Mouse (Mus musculus): Measurements from ENCODE around the gene Psmd7.
"Not testable (repeated sequence)": the region's sequence is repeated elsewhere in the genome, so short reads cannot be mapped to it uniquely, and the experiment has no call there.

Psmd7 gene

GRCm38 (mm10) chr8:107587995-107588780, at the start of gene Psmd7:
Psmd7 (minus strand) TSS chr8:107588464.
- DNase-seq, result peak; percentile 94

- no peak for DNase-seq
These were observed 45.5 kb upstream of the Psmd7 start for GRCm38 (mm10) chr8:107633734-107634133.

GRCm38 (mm10) chr8:107629701-107630100, 41.4 kb upstream of the Psmd7 start:
- no peak for DNase-seq

GRCm38 (mm10) chr8:107628501-107629149, 40.4 kb upstream of the Psmd7 start:
- peak; percentile 11 for DNase-seq

- no peak for DNase-seq
These were observed 39.6 kb upstream of the Psmd7 start for GRCm38 (mm10) chr8:107627881-107628280.

GRCm38 (mm10) chr8:107624301-107624700, 36.0 kb upstream of the Psmd7 start:
- not testable (repeated sequence) for DNase-seq

- no peak for DNase-seq
These were observed 33.8 kb upstream of the Psmd7 start for GRCm38 (mm10) chr8:107621930-107622623.

- DNase-seq, result peak; percentile 27
These were observed 32.9 kb upstream of the Psmd7 start for GRCm38 (mm10) chr8:107621136-107621535.

- no peak for DNase-seq
These were observed 30.2 kb upstream of the Psmd7 start for GRCm38 (mm10) chr8:107618499-107618898.

GRCm38 (mm10) chr8:107613411-107613810, 25.1 kb upstream of the Psmd7 start:
- no peak for DNase-seq

GRCm38 (mm10) chr8:107610845-107611244, 22.6 kb upstream of the Psmd7 start:
- no peak for DNase-seq

GRCm38 (mm10) chr8:107608751-107609150, 20.5 kb upstream of the Psmd7 start:
- DNase-seq, result no peak

- DNase-seq, result peak; percentile 70
These were observed 14.8 kb upstream of the Psmd7 start for GRCm38 (mm10) chr8:107603026-107603425.

- no peak for DNase-seq
These were observed 11.4 kb upstream of the Psmd7 start for GRCm38 (mm10) chr8:107599691-107600090.

- DNase-seq, result no peak
These were observed 9.5 kb upstream of the Psmd7 start for GRCm38 (mm10) chr8:107597731-107598130.

- DNase-seq, result no peak
These were observed 6.6 kb upstream of the Psmd7 start for GRCm38 (mm10) chr8:107594817-107595216.

GRCm38 (mm10) chr8:107593967-107594729, 5.9 kb upstream of the Psmd7 start:
- no peak for DNase-seq

- peak; percentile 40 for DNase-seq
These were observed 752 bp downstream of the Psmd7 start for GRCm38 (mm10) chr8:107587429-107587994.

- DNase-seq, result no peak
These were observed 6.1 kb downstream of the Psmd7 start for GRCm38 (mm10) chr8:107582136-107582535.

- DNase-seq, result no peak
These were observed 6.7 kb downstream of the Psmd7 start for GRCm38 (mm10) chr8:107581536-107581935.

GRCm38 (mm10) chr8:107580879-107581278, 7.4 kb downstream of the Psmd7 start:
- DNase-seq, result no peak

- no peak for DNase-seq
These were observed 9.7 kb downstream of the Psmd7 start for GRCm38 (mm10) chr8:107578541-107578940.

GRCm38 (mm10) chr8:107578132-107578531, 10.1 kb downstream of the Psmd7 start:
- DNase-seq, result no peak

Measured in liver (tissue).